Mouse (Mus musculus) midbrain, embryonic 12.5 days (tissue): ENCODE data around the gene Pde10a. TPM values are rescaled to one million over a fixed set of nuclear protein-coding genes. Genes with fewer than 3 reads are reported as not detected.
A peak's percentile ranks its signal among the peaks of the same experiment; 100 is the strongest.

Source experiments
- ATAC-seq: fragments of 200-750 bp; cut with Nextera tagmentation; 2 replicates; pipeline ENCODE4 v1.8.0; 2017; ENCODE audit warnings: low read depth, moderate TSS enrichment, moderate library complexity; ENCODE audit not compliant: low FRiP score
- H3K27ac ChIP-seq: fragments of 300-500 bp; sonication (generic); replicated peaks from 2 replicates; pipeline ENCODE4 v1.5.1; 2016; ENCODE audit warnings: mild to moderate bottlenecking
- H3K27me3 ChIP-seq: fragments of 300-500 bp; sonication (generic); 2 replicates; pipeline ENCODE4 v1.6.1; 2016; ENCODE audit warnings: mild to moderate bottlenecking
- H3K36me3 ChIP-seq: fragments of 300-500 bp; sonication (generic); 2 replicates; pipeline ENCODE4 v1.6.1; 2016
- H3K4me1 ChIP-seq: fragments of 300-500 bp; sonication (generic); 2 replicates; pipeline ENCODE4 v1.6.1; 2016
- H3K4me2 ChIP-seq: fragments of 300-500 bp; sonication (generic); replicated peaks from 2 replicates; pipeline ENCODE4 v1.6.1; 2016; ENCODE audit warnings: mild to moderate bottlenecking, moderate library complexity
- H3K4me3 ChIP-seq: fragments of 300-500 bp; sonication (generic); 2 replicates; pipeline ENCODE4 v1.5.1; 2016; ENCODE audit warnings: mild to moderate bottlenecking
- H3K9ac ChIP-seq: fragments of 300-500 bp; sonication (generic); replicated peaks from 2 replicates; pipeline ENCODE4 v1.6.1; 2016; ENCODE audit warnings: mild to moderate bottlenecking, moderate library complexity
- H3K9me3 ChIP-seq: fragments of 300-500 bp; sonication (generic); 2 replicates; pipeline ENCODE4 v1.6.1; 2016; ENCODE audit warnings: mild to moderate bottlenecking
- WGBS: fragments of 180-500 bp; shearing (Covaris S2); methylation state at CpG from one replicate; pipeline ENCODE4 v1.1.7; 2016; 5-methylcytosine and 5-hydroxymethylcytosine counted together
- polyA plus RNA-seq: library from polyadenylated mRNA; unstranded; fragments of >200 nt; fragmentation: Nextera tagmentation; extraction: Ambion mirVana; gene quantifications from 2 replicates; pipeline ENCODE4 v1.2.1, GENCODE M21; 2016

Pde10a gene
- polyA plus RNA-seq, 1 experiment from 2014 or later, result 9.9 TPM

DNA sequence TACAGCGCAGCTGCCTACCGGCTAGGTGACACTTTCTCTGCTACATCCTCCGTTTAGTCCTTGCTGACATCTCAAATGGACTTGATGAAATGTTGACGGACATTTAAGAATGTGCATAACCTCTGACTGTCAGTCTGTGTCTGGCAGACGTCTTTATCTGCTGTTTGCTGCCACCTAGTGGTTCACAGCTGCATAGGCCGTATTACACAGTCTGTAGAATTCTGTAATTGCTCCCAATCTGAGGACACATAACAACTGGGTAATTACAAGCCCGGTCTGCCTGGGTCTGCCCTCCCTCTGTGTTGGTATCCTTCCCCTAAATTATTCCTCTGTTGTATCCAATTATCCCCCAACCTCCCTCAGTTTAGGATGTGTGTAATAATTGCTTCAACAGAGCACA, 72.6 kb downstream of the Pde10a start:
- peak; percentile 54 for ATAC-seq
- Histone ChIP-seq H3K36me3 (no peaks in the 10 kb centered on the region), H3K9me3 (no peaks in the 10 kb centered on the region), H3K9ac (no peak overlapping the region), H3K4me1 (no peaks in the 10 kb centered on the region), H3K27ac (no peak overlapping the region), H3K27me3 (peaks cover 3% of the 10 kb centered on the region; the same call in 1 of the 2 replicates), H3K4me2 (no peak overlapping the region), H3K4me3 (no peak overlapping the region)
- 12% methylated on average over 7 of the region's 7 CpGs for WGBS

DNA sequence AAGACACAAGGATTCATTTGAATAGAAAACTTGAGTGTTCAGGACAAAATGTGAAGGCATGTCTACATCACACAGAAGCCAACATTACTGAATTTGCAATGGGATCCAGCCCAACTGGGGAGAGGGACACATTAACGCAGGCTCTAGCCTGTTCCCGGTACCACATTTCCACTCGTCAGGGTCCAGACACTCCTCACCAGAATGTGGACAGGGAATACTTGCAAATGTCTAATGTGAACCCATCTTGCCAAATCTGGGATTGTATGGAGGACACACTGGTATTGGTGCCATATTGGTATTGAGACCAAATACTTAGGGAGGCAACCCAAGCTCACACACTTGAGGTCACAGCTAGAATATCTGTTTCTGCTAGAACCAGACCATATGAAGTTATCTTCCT, 77.8 kb downstream of the Pde10a start:
- Histone ChIP-seq H3K4me1 (no peaks in the 10 kb centered on the region), H3K27ac (no peak overlapping the region), H3K36me3 (no peaks in the 10 kb centered on the region), H3K4me2 (no peak overlapping the region), H3K9ac (no peak overlapping the region), H3K9me3 (no peaks in the 10 kb centered on the region), H3K27me3 (peaks cover 3% of the 10 kb centered on the region; the same call in 1 of the 2 replicates), H3K4me3 (no peak overlapping the region)
- no peak for ATAC-seq
- 92% methylated on average over 3 of the region's 3 CpGs for WGBS

DNA sequence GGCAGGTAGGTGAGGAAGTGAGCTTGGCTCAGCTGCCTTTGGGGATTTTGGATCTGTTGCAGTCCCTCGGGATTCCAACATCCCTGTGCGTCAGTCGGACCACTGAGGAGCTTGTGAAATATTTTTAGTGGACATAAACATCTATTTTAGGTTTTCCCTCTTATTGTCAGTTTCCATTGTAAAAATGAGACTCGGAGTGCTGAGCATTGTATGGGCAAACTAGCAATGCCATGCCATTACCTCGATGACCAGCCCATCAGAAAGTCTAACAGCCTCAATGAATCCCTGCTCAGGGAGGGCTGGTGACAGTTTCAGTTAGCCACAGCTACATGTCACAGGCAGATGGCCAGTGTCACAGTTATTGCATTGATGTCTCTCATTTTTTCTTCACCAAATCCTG, 80.7 kb downstream of the Pde10a start:
- Histone ChIP-seq H3K36me3 (no peaks in the 10 kb centered on the region), H3K4me2 (no peak overlapping the region), H3K4me3 (no peak overlapping the region), H3K9me3 (no peaks in the 10 kb centered on the region), H3K27me3 (no peaks in the 10 kb centered on the region), H3K9ac (no peak overlapping the region), H3K27ac (no peak overlapping the region), H3K4me1 (no peaks in the 10 kb centered on the region)
- ATAC-seq, result no peak
- 94% methylated on average over 5 of the region's 5 CpGs for WGBS

DNA sequence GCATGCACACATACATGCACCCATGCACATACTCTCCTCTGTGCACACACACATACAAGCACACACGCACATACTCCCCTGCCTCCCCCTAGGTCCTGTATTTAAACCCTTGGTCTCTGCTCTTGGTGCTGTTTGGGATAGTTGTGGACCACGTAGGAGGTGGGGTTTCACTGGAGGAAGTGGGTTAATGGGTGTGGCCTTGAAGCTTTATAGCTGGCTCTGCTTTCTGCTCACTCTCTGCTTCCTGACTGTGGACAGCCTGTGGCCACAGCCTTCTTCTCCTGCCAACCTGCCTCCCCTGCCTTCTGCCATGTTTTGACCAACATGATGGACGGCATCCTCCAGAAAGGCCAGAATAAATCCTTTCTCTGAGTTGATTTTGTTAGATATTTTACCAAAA, 81.5 kb downstream of the Pde10a start:
- 80% methylated on average over 3 of the region's 3 CpGs for WGBS
- no peaks in the 10 kb centered on the region for H3K36me3 ChIP-seq
- no peaks in the 10 kb centered on the region for H3K27me3 ChIP-seq
- H3K4me1 ChIP-seq, result no peaks in the 10 kb centered on the region
- H3K9ac ChIP-seq, result no peak overlapping the region
- no peak overlapping the region for H3K27ac ChIP-seq
- H3K4me2 ChIP-seq, result no peak overlapping the region
- ATAC-seq, result no peak
- H3K4me3 ChIP-seq, result no peak overlapping the region
- no peaks in the 10 kb centered on the region for H3K9me3 ChIP-seq

DNA sequence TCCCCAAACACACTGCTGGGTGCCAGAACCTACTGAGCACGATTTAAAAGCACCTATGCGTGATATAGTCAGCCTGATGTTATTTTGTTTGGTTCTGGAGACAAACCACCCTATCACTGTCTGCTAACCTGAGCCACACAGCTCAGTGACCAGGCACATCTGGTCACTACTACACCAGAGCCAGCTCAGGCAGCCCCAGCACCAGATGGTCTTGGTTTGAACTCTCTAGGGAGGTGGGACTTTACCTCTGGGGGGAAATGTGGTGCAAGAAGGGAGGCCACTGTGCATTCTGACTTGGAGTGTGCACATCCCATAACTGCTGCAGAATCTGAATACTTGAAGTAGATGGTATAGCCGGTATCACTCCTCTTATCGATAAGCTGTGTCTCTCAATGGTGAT, 86.7 kb downstream of the Pde10a start:
- no peaks in the 10 kb centered on the region for H3K4me1 ChIP-seq
- no peak for ATAC-seq
- 92% methylated on average over 4 of the region's 4 CpGs for WGBS

DNA sequence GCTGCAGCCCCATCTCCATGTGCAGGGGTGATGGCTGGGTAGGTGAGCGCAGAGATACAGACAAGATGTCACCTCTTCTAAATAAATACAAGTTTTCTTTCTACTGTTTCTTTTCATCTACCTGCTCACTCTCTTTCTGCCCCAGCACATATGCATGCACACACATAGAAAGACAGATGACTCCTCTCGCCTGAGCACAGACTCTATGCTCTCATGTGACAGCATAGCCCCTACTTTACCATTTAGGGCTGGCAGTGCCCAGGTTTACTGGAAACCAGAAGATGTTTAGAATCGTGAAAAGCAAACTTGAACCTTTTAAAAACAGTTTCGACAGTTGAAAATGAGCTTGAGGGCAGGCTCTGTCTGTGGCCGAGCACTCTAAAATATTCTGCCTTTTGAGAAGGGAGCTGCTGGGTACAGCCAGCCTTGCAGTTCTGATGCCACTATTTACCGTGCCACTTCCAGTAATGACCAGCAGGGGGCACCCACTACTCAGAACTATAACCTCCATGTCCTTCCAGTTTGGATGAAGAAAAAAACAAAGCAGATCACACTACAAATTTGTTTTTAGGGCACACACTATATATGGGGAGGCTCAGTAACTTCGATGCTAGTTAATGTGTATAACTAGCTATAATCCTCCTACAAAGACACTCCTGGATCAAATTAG, 88.8 kb downstream of the Pde10a start:
- Histone ChIP-seq H3K4me1 (no peaks in the 10 kb centered on the region), H3K9me3 (no peaks in the 10 kb centered on the region), H3K36me3 (no peaks in the 10 kb centered on the region), H3K27me3 (no peaks in the 10 kb centered on the region), H3K9ac (no peak overlapping the region), H3K4me3 (no peak overlapping the region), H3K4me2 (no peak overlapping the region), H3K27ac (no peak overlapping the region)
- no peak for ATAC-seq
- WGBS, result 38% methylated on average over 7 of the region's 7 CpGs

More for the DNA sequence above, 86.7 kb downstream of the Pde10a start:
- Histone ChIP-seq H3K36me3 (no peaks in the 10 kb centered on the region), H3K27ac (no peak overlapping the region), H3K4me3 (no peak overlapping the region), H3K9me3 (no peaks in the 10 kb centered on the region), H3K9ac (no peak overlapping the region), H3K27me3 (no peaks in the 10 kb centered on the region), H3K4me2 (no peak overlapping the region)

DNA sequence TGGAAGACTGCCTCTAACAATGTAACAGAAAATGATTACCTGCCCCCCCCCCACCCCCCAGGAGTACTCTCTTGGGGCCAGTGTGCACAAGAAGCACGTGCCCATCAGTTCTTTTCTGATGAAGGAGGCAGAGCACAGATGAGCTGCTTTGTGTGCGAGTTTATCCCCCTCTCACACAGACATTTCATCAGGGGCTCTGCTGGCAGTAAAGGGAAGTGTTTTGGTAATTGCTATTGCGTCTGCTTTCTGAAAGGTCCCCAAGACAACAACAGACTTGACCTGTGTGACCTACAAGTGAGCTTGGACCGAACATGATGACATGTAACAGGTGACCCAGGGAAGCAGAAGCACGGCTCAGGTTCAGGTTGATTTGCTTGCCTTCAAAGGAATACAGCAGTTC, 95.2 kb downstream of the Pde10a start:
- no peaks in the 10 kb centered on the region for H3K27me3 ChIP-seq
- H3K36me3 ChIP-seq, result no peaks in the 10 kb centered on the region
- no peak for ATAC-seq
- no peak overlapping the region for H3K9ac ChIP-seq
- H3K4me1 ChIP-seq, result no peaks in the 10 kb centered on the region
- H3K27ac ChIP-seq, result no peak overlapping the region
- 55% methylated on average over 5 of the region's 5 CpGs for WGBS
- no peak overlapping the region for H3K4me2 ChIP-seq
- no peaks in the 10 kb centered on the region for H3K9me3 ChIP-seq
- no peak overlapping the region for H3K4me3 ChIP-seq

DNA sequence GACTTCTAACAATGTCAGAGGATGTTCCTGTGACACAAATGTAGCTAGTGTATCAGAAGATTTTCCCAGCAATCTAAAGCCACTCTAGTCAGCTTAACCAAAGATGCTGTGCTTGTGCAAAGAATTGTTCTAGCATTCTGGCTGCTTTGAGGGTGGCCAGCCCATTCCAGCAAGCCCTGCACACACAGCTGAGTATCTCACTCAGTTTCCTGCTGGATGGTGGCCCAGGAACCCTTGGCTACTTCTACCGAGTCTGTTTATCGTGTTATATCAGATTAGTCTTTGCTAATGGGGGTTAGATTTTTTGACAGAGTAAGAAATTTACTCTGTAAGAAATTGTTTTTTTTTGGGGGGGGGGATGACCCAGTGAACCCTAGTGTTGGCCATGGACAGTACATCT, 95.9 kb downstream of the Pde10a start:
- H3K4me3 ChIP-seq, result no peak overlapping the region
- no peak overlapping the region for H3K9ac ChIP-seq
- no peak overlapping the region for H3K4me2 ChIP-seq
- no peak overlapping the region for H3K27ac ChIP-seq
- ATAC-seq, result no peak
- H3K27me3 ChIP-seq, result no peaks in the 10 kb centered on the region
- no peaks in the 10 kb centered on the region for H3K4me1 ChIP-seq
- no peaks in the 10 kb centered on the region for H3K9me3 ChIP-seq
- WGBS, result 86% methylated on average over 2 of the region's 2 CpGs
- H3K36me3 ChIP-seq, result no peaks in the 10 kb centered on the region

DNA sequence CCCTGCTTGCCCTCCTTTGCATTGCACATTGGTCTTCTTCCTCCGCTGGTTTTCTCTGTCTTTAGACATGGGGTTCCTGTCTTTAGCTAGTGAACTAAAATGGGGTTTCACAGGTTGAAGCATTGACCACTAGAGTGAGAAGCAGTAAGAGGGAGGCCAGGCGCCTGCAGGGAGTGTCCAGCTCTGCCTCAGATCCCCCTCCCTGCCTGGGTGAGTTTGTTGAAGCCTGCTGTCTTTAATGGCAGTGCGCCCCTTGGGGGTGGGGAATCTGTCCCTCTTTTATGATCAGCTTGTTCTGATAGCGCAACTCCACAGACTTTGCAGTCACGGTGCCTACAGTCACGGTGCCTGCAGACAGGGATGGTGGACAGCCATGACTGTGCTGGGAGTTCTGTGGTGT, 96.7 kb downstream of the Pde10a start:
- Histone ChIP-seq H3K9ac (no peak overlapping the region), H3K9me3 (no peaks in the 10 kb centered on the region), H3K27ac (no peak overlapping the region)

DNA sequence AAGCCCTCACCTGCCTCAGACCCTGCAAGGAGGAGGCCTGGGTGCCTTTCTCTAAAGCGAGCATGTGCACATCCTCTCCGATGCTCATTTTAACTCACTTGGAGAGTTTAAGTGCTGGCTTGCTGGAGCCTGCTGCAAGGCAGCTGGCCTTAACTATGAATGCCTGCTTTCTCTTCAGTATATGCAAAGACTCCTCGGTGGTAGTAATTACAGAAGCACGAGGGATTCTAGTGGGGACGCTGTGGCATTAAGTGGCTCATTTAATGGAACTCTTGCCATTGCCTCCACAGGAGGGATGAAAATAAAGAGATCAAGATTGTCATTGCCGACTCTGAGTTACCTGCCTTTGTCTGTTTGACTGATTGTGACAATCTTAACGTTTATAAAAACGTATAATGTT, 101.2 kb downstream of the Pde10a start:
- H3K4me3 ChIP-seq, result no peak overlapping the region
- no peaks in the 10 kb centered on the region for H3K4me1 ChIP-seq
- H3K9me3 ChIP-seq, result no peaks in the 10 kb centered on the region
- no peak overlapping the region for H3K27ac ChIP-seq
- no peak overlapping the region for H3K4me2 ChIP-seq
- ATAC-seq, result no peak
- WGBS, result 74% methylated on average over 8 of the region's 8 CpGs
- no peaks in the 10 kb centered on the region for H3K36me3 ChIP-seq
- H3K27me3 ChIP-seq, result no peaks in the 10 kb centered on the region
- no peak overlapping the region for H3K9ac ChIP-seq

More for the DNA sequence above, 96.7 kb downstream of the Pde10a start:
- ATAC-seq, result no peak
- Histone ChIP-seq H3K4me1 (no peaks in the 10 kb centered on the region), H3K4me2 (no peak overlapping the region), H3K27me3 (no peaks in the 10 kb centered on the region), H3K4me3 (no peak overlapping the region), H3K36me3 (no peaks in the 10 kb centered on the region)
- WGBS, result 59% methylated on average over 6 of the region's 6 CpGs

DNA sequence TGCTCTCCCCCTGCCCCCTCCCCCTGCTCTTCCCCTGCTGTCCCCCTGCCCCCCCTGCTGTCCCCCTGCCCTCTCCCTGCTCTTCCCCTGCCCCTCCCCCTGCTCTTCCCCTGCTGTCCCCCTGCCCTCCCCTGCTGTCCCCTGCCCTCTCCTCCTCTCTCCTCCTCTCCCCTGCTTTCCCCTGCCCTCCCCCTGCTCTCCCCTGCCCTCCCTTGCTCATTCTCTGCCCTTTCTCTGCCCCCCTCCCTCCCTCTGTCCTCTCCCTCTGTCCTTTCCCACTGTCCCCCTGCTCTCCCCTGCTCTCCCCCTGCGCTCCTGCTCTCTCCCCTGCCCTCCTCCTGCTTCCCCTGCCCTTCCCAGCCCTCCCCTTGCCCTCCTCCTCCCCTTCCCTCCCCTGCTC, 106.5 kb downstream of the Pde10a start:
- Histone ChIP-seq H3K27ac (no peak overlapping the region), H3K36me3 (no peaks in the 10 kb centered on the region), H3K9me3 (no peaks in the 10 kb centered on the region), H3K4me3 (no peak overlapping the region), H3K4me1 (peaks cover 6% of the 10 kb centered on the region; the same call in 1 of the 2 replicates), H3K27me3 (0 out of 2 replicates have a peak, but pooled peaks cover 4% of the 10 kb centered on the region), H3K4me2 (no peak overlapping the region), H3K9ac (no peak overlapping the region)
- ATAC-seq, result no peak
- 100% methylated on average over 1 of the region's 1 CpGs for WGBS

DNA sequence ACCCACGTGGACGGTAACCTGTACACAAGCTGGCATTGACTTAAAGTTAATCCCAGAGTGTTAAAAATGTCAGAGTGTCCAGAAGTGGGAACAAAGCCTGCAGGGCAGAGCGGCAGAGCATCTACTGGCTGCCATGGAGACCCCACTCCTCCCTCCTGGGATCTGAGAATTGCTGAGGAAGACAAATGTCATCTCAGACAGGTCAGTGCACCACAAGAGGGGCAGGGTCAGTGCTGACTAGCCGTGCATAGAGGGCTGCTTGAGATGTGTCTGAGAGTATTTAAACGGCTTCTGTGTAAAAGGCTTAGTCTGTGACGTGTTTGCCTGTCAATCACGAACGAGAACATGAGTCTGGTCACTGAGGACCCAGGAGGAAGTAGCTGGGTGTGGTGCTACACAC, 108.4 kb downstream of the Pde10a start:
- 20% methylated on average over 8 of the region's 8 CpGs for WGBS
- Histone ChIP-seq H3K4me1 (peaks cover 6% of the 10 kb centered on the region; the same call in 1 of the 2 replicates), H3K4me2 (no peak overlapping the region; the same call in 1 of the 2 replicates), H3K27ac (no peak overlapping the region), H3K27me3 (0 out of 2 replicates have a peak, but pooled peaks cover 4% of the 10 kb centered on the region), H3K9me3 (no peaks in the 10 kb centered on the region), H3K4me3 (no peak overlapping the region), H3K9ac (0 out of 2 replicates have a peak overlapping the region, but pooled peaks have one; percentile 6), H3K36me3 (no peaks in the 10 kb centered on the region)
- ATAC-seq, result no peak

DNA sequence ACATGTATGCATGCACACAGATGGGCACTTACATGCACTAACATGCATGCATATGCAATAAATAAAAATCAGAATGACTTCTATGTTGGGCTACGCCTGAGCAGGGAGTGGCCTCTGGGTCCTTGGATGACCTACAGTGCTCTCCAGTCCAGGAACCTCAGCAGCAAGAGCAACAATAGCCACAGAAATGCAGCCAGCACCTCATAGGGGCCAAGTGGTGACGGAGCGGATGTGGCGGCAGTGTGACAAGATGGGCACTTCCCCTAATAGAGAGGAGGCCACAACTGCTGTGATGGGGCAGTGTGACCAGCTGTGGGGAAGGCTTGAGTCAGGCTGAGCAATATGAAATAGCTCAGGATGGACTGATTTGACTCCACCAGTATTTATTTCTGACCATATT, 109.3 kb downstream of the Pde10a start:
- Histone ChIP-seq H3K4me3 (no peak overlapping the region), H3K4me1 (peaks cover 6% of the 10 kb centered on the region; the same call in 1 of the 2 replicates), H3K36me3 (no peaks in the 10 kb centered on the region), H3K9me3 (no peaks in the 10 kb centered on the region), H3K27ac (no peak overlapping the region), H3K4me2 (no peak overlapping the region), H3K27me3 (0 out of 2 replicates have a peak, but pooled peaks cover 4% of the 10 kb centered on the region), H3K9ac (no peak overlapping the region)
- WGBS, result 89% methylated on average over 4 of the region's 4 CpGs
- no peak for ATAC-seq
